Mouse (Mus musculus): Measurements from ENCODE around the gene Tmem56. TPM values are rescaled to one million over a fixed set of nuclear protein-coding genes. Genes with fewer than 3 reads are reported as not detected.
A peak's percentile ranks its signal among the peaks of the same experiment; 100 is the strongest.

The Tmem56 gene
- polyA plus RNA-seq, 1 experiment from 2014 or later = 1.6 TPM

- Histone ChIP-seq H3K4me1 (ENCODE audit: insufficient read depth, low read length) (peaks cover 12% of the 10 kb centered on the region; the same call in 1 of the 2 replicates), H3K9me3 (ENCODE audit: low read length) (no peaks in the 10 kb centered on the region; the same call in 1 of the 2 replicates), H3K4me2 (replicated peaks; ENCODE audit: low read depth, low read length) (no peak overlapping the region), H3K27ac (ENCODE audit: low read length) (no peak overlapping the region), H3K4me3 (ENCODE audit: low read length) (no peak overlapping the region), H3K9ac (replicated peaks; ENCODE audit: low read length) (no peak overlapping the region), H3K27me3 (ENCODE audit: insufficient read depth, low read length) (no peaks in the 10 kb centered on the region), H3K36me3 (ENCODE audit: insufficient read depth, low read length) (no peaks in the 10 kb centered on the region)
- 72% methylated on average over 6 of the region's 6 CpGs for WGBS
- no peak for ATAC-seq (ENCODE audit: low FRiP score, low TSS enrichment)
Observed at GRCm38 (mm10) chr3:121312426-121312825, 29.5 kb upstream of the Tmem56 start.

GRCm38 (mm10) chr3:121309896-121310714 lies 27.2 kb upstream of the Tmem56 start:
- Histone ChIP-seq H3K9me3 (ENCODE audit: low read length) (no peaks in the 10 kb centered on the region), H3K9ac (replicated peaks; ENCODE audit: low read length) (no peak overlapping the region), H3K36me3 (ENCODE audit: insufficient read depth, low read length) (no peaks in the 10 kb centered on the region), H3K4me3 (ENCODE audit: low read length) (no peak overlapping the region), H3K4me1 (ENCODE audit: insufficient read depth, low read length) (peaks cover 12% of the 10 kb centered on the region; the same call in 1 of the 2 replicates), H3K4me2 (replicated peaks; ENCODE audit: low read depth, low read length) (no peak overlapping the region), H3K27me3 (ENCODE audit: insufficient read depth, low read length) (no peaks in the 10 kb centered on the region), H3K27ac (ENCODE audit: low read length) (no peak overlapping the region)
- WGBS = 88% methylated on average over 16 of the region's 16 CpGs
- no peak for ATAC-seq (ENCODE audit: low FRiP score, low TSS enrichment)

GRCm38 (mm10) chr3:121309429-121309828 lies 26.5 kb upstream of the Tmem56 start:
- peaks cover 12% of the 10 kb centered on the region; the same call in 1 of the 2 replicates for H3K4me1 ChIP-seq (ENCODE audit: insufficient read depth, low read length)
- H3K27ac ChIP-seq (ENCODE audit: low read length) = no peak overlapping the region
- no peak overlapping the region for H3K9ac ChIP-seq (replicated peaks; ENCODE audit: low read length)
- no peak overlapping the region for H3K4me2 ChIP-seq (replicated peaks; ENCODE audit: low read depth, low read length)
- H3K4me3 ChIP-seq (ENCODE audit: low read length) = no peak overlapping the region
- WGBS = 84% methylated on average over 4 of the region's 4 CpGs
- no peaks in the 10 kb centered on the region for H3K36me3 ChIP-seq (ENCODE audit: insufficient read depth, low read length)
- no peaks in the 10 kb centered on the region for H3K27me3 ChIP-seq (ENCODE audit: insufficient read depth, low read length)
- no peak for ATAC-seq (ENCODE audit: low FRiP score, low TSS enrichment)
- H3K9me3 ChIP-seq (ENCODE audit: low read length) = no peaks in the 10 kb centered on the region

- H3K27me3 ChIP-seq (ENCODE audit: insufficient read depth, low read length) = no peaks in the 10 kb centered on the region
- H3K4me2 ChIP-seq (replicated peaks; ENCODE audit: low read depth, low read length) = no peak overlapping the region
- ATAC-seq (ENCODE audit: low FRiP score, low TSS enrichment) = no peak
- H3K4me1 ChIP-seq (ENCODE audit: insufficient read depth, low read length) = peaks cover 12% of the 10 kb centered on the region; the same call in 1 of the 2 replicates
- H3K27ac ChIP-seq (ENCODE audit: low read length) = no peak overlapping the region
- H3K9ac ChIP-seq (replicated peaks; ENCODE audit: low read length) = no peak overlapping the region
- WGBS = 87% methylated on average over 5 of the region's 5 CpGs
- H3K9me3 ChIP-seq (ENCODE audit: low read length) = no peaks in the 10 kb centered on the region
- no peaks in the 10 kb centered on the region for H3K36me3 ChIP-seq (ENCODE audit: insufficient read depth, low read length)
- no peak overlapping the region for H3K4me3 ChIP-seq (ENCODE audit: low read length)
Observed at GRCm38 (mm10) chr3:121308935-121309334, 26.0 kb upstream of the Tmem56 start.

- Histone ChIP-seq H3K4me1 (ENCODE audit: insufficient read depth, low read length) (no peaks in the 10 kb centered on the region), H3K4me3 (ENCODE audit: low read length) (no peak overlapping the region), H3K9me3 (ENCODE audit: low read length) (no peaks in the 10 kb centered on the region), H3K4me2 (replicated peaks; ENCODE audit: low read depth, low read length) (no peak overlapping the region), H3K36me3 (ENCODE audit: insufficient read depth, low read length) (no peaks in the 10 kb centered on the region), H3K27me3 (ENCODE audit: insufficient read depth, low read length) (no peaks in the 10 kb centered on the region), H3K9ac (replicated peaks; ENCODE audit: low read length) (no peak overlapping the region), H3K27ac (ENCODE audit: low read length) (no peak overlapping the region)
- ATAC-seq (ENCODE audit: low FRiP score, low TSS enrichment) = peak; percentile 84
- 77% methylated on average over 7 of the region's 7 CpGs for WGBS
Observed at GRCm38 (mm10) chr3:121307532-121308234, 24.8 kb upstream of the Tmem56 start.

- 0 out of 2 replicates have a peak, but pooled peaks have one; percentile 37 for ATAC-seq (ENCODE audit: low FRiP score, low TSS enrichment)
- Histone ChIP-seq H3K4me3 (ENCODE audit: low read length) (no peak overlapping the region), H3K4me2 (replicated peaks; ENCODE audit: low read depth, low read length) (no peak overlapping the region), H3K36me3 (ENCODE audit: insufficient read depth, low read length) (no peaks in the 10 kb centered on the region), H3K9me3 (ENCODE audit: low read length) (no peaks in the 10 kb centered on the region), H3K27me3 (ENCODE audit: insufficient read depth, low read length) (no peaks in the 10 kb centered on the region), H3K9ac (replicated peaks; ENCODE audit: low read length) (no peak overlapping the region), H3K4me1 (ENCODE audit: insufficient read depth, low read length) (no peaks in the 10 kb centered on the region), H3K27ac (ENCODE audit: low read length) (no peak overlapping the region)
- WGBS = 88% methylated on average over 7 of the region's 7 CpGs
Observed at GRCm38 (mm10) chr3:121306641-121307040, 23.7 kb upstream of the Tmem56 start.

GRCm38 (mm10) chr3:121294200-121294599 lies 11.3 kb upstream of the Tmem56 start:
- Histone ChIP-seq H3K9me3 (ENCODE audit: low read length) (no peaks in the 10 kb centered on the region), H3K4me2 (replicated peaks; ENCODE audit: low read depth, low read length) (no peak overlapping the region), H3K27me3 (ENCODE audit: insufficient read depth, low read length) (no peaks in the 10 kb centered on the region), H3K9ac (replicated peaks; ENCODE audit: low read length) (no peak overlapping the region), H3K4me1 (ENCODE audit: insufficient read depth, low read length) (0 out of 2 replicates have a peak, but pooled peaks cover 5% of the 10 kb centered on the region), H3K4me3 (ENCODE audit: low read length) (no peak overlapping the region), H3K36me3 (ENCODE audit: insufficient read depth, low read length) (no peaks in the 10 kb centered on the region), H3K27ac (ENCODE audit: low read length) (no peak overlapping the region)
- WGBS = 78% methylated on average over 2 of the region's 2 CpGs
- ATAC-seq (ENCODE audit: low FRiP score, low TSS enrichment) = no peak

GRCm38 (mm10) chr3:121291560-121292258 lies 8.8 kb upstream of the Tmem56 start, which contains the start of gene Alg14:
Gene Alg14 (plus strand): TSS chr3:121291773.
- Histone ChIP-seq H3K27me3 (ENCODE audit: insufficient read depth, low read length) (no peaks in the 10 kb centered on the region), H3K9me3 (ENCODE audit: low read length) (no peaks in the 10 kb centered on the region), H3K4me2 (replicated peaks; ENCODE audit: low read depth, low read length) (peak within 1 kb of the TSS; percentile 61), H3K27ac (ENCODE audit: low read length) (peak within 1 kb of the TSS; percentile 98), H3K4me1 (ENCODE audit: insufficient read depth, low read length) (0 out of 2 replicates have a peak, but pooled peaks cover 5% of the 10 kb centered on the region), H3K9ac (replicated peaks; ENCODE audit: low read length) (peak within 1 kb of the TSS; percentile 85), H3K4me3 (ENCODE audit: low read length) (peak within 1 kb of the TSS; percentile 69), H3K36me3 (ENCODE audit: insufficient read depth, low read length) (no peaks in the 10 kb centered on the region)
- under 1% methylated on average over 42 of the region's 42 CpGs for WGBS
- ATAC-seq (ENCODE audit: low FRiP score, low TSS enrichment) = peak; percentile 98

- peak overlapping the region; percentile 98 for H3K27ac ChIP-seq (ENCODE audit: low read length)
- no peaks in the 10 kb centered on the region for H3K27me3 ChIP-seq (ENCODE audit: insufficient read depth, low read length)
- H3K4me2 ChIP-seq (replicated peaks; ENCODE audit: low read depth, low read length) = peak overlapping the region; percentile 61
- H3K36me3 ChIP-seq (ENCODE audit: insufficient read depth, low read length) = no peaks in the 10 kb centered on the region
- peak; percentile 32 for ATAC-seq (ENCODE audit: low FRiP score, low TSS enrichment)
- peak overlapping the region; percentile 85 for H3K9ac ChIP-seq (replicated peaks; ENCODE audit: low read length)
- H3K4me1 ChIP-seq (ENCODE audit: insufficient read depth, low read length) = 0 out of 2 replicates have a peak, but pooled peaks cover 5% of the 10 kb centered on the region
- no peaks in the 10 kb centered on the region for H3K9me3 ChIP-seq (ENCODE audit: low read length)
- peak overlapping the region; percentile 69 for H3K4me3 ChIP-seq (ENCODE audit: low read length)
- WGBS = 4% methylated on average over 7 of the region's 7 CpGs
Observed at GRCm38 (mm10) chr3:121291225-121291559, 8.3 kb upstream of the Tmem56 start.
